Mouse (Mus musculus) MEL (cell line): Measurements from ENCODE around the gene Spats1. TPM values are rescaled to one million over a fixed set of nuclear protein-coding genes. Genes with fewer than 3 reads are reported as not detected.
A peak's percentile ranks its signal among the peaks of the same experiment; 100 is the strongest.

Experiments used
- DNase-seq: peaks from one replicate; pipeline ENCODE4 v3.0.0; 2011; ENCODE audit warnings: low read depth, low spot score
- H3K27ac ChIP-seq: 2 replicates; pipeline ENCODE4 v1.5.1; 2012; ENCODE audit warnings: low read depth, mild to moderate bottlenecking, control low read depth, low read length, moderate library complexity; ENCODE audit not compliant: control insufficient read depth
- H3K27me3 ChIP-seq, 2 experiments: fragments of 150-350 bp in 1 of 2; sonication (generic) in 1 of 2; 2 replicates each; pipeline ENCODE4 v1.6.1; 2012; ENCODE audit warnings: low read length in 2 of 2, mild to moderate bottlenecking in 2 of 2, improper control_type of control experiment in 1 of 2, moderate library complexity in 1 of 2; ENCODE audit not compliant: insufficient read depth in 2 of 2, control insufficient read depth in 1 of 2
- H3K36me3 ChIP-seq, 2 experiments: 2 replicates each; pipeline ENCODE4 v1.6.1; 2012 to 2014; ENCODE audit warnings: low read length in 2 of 2, improper control_type of control experiment in 1 of 2, inconsistent platforms in 1 of 2, mild to moderate bottlenecking in 1 of 2; ENCODE audit not compliant: insufficient read depth in 2 of 2, control insufficient read depth in 1 of 2
- H3K4me1 ChIP-seq, 2 experiments: fragments of 150-350 bp in 1 of 2; sonication (generic) in 1 of 2; 2 replicates each; pipeline ENCODE4 v1.6.1; 2012; ENCODE audit warnings: low read length in 2 of 2, improper control_type of control experiment in 1 of 2, mild to moderate bottlenecking in 1 of 2; ENCODE audit not compliant: insufficient read depth in 2 of 2, control insufficient read depth in 1 of 2
- H3K4me3 ChIP-seq, 2 experiments: fragments of 150-350 bp in 1 of 2; sonication (generic) in 1 of 2; 2 replicates each; pipeline ENCODE4 v1.5.1; 2012; ENCODE audit warnings: low read depth in 2 of 2, low read length in 2 of 2, mild to moderate bottlenecking in 2 of 2, moderate library complexity in 2 of 2, control low read depth in 1 of 2, improper control_type of control experiment in 1 of 2; ENCODE audit not compliant: control insufficient read depth in 1 of 2, insufficient read depth in 1 of 2
- H3K79me2 ChIP-seq: 2 replicates; pipeline ENCODE4 v1.6.1; 2012; ENCODE audit warnings: mild to moderate bottlenecking, low read length, moderate library complexity; ENCODE audit not compliant: control insufficient read depth, poor library complexity, insufficient read depth
- H3K9ac ChIP-seq: 2 replicates; pipeline ENCODE4 v1.6.1; 2012; ENCODE audit warnings: low read depth, mild to moderate bottlenecking, control low read depth, low read length, moderate library complexity; ENCODE audit not compliant: control insufficient read depth, poor library complexity, severe bottlenecking
- H3K9me3 ChIP-seq: fragments of 150-350 bp; sonication (generic); replicated peaks from 2 replicates; pipeline ENCODE4 v1.6.1; 2012; ENCODE audit warnings: mild to moderate bottlenecking, low read length, improper control_type of control experiment, moderate library complexity; ENCODE audit not compliant: insufficient read depth
- BHLHE40 ChIP-seq: IDR thresholded peaks from 2 replicates; pipeline ENCODE4 v1.6.1; 2012; ENCODE audit warnings: low read depth, mild to moderate bottlenecking, inconsistent platforms, low read length, improper control_type of control experiment, borderline replicate concordance
- CHD1 ChIP-seq: IDR thresholded peaks from 2 replicates; pipeline ENCODE4 v1.6.1; 2012; ENCODE audit warnings: low read depth, mild to moderate bottlenecking, inconsistent platforms, low read length, improper control_type of control experiment
- CHD2 ChIP-seq: IDR thresholded peaks from 2 replicates; pipeline ENCODE4 v1.6.1; 2011; ENCODE audit warnings: low read length, improper control_type of control experiment
- E2F4 ChIP-seq: IDR thresholded peaks from 2 replicates; pipeline ENCODE4 v1.6.1; 2011; ENCODE audit warnings: low read depth, low read length, improper control_type of control experiment, borderline replicate concordance
- EP300 ChIP-seq, 2 experiments: IDR thresholded peaks; 2 replicates each; pipeline ENCODE4 v1.6.1; 2011; ENCODE audit warnings: improper control_type of control experiment in 2 of 2, low read length in 2 of 2, low read depth in 1 of 2, mild to moderate bottlenecking in 1 of 2
- ETS1 ChIP-seq: IDR thresholded peaks from 2 replicates; pipeline ENCODE4 v1.6.1; 2012; ENCODE audit warnings: low read depth, mild to moderate bottlenecking, inconsistent platforms, low read length, improper control_type of control experiment, moderate library complexity
- GATA1 ChIP-seq: IDR thresholded peaks from 2 replicates; pipeline ENCODE4 v1.6.1; 2011; ENCODE audit warnings: low read depth, low read length, improper control_type of control experiment
- HCFC1 ChIP-seq: IDR thresholded peaks from 2 replicates; pipeline ENCODE4 v1.6.1; 2012; ENCODE audit warnings: low read depth, mild to moderate bottlenecking, inconsistent platforms, low read length, improper control_type of control experiment, moderate library complexity
- JUND ChIP-seq: IDR thresholded peaks from 2 replicates; pipeline ENCODE4 v1.6.1; 2011; ENCODE audit warnings: low read depth, mild to moderate bottlenecking, improper control_type of control experiment, low read length
- KAT2A ChIP-seq: conservative IDR thresholded peaks from 2 replicates; pipeline ENCODE4 v1.6.1; 2012; ENCODE audit warnings: low read depth, low read length, improper control_type of control experiment, inconsistent platforms
- MAFK ChIP-seq: IDR thresholded peaks from 2 replicates; pipeline ENCODE4 v1.6.1; 2011; ENCODE audit warnings: low read depth, mild to moderate bottlenecking, low read length, improper control_type of control experiment, borderline replicate concordance
- MAX ChIP-seq: IDR thresholded peaks from 2 replicates; pipeline ENCODE4 v1.6.1; 2011; ENCODE audit warnings: low read length, improper control_type of control experiment
- MYB ChIP-seq: IDR thresholded peaks from 2 replicates; pipeline ENCODE4 v1.6.1; 2011; ENCODE audit warnings: mild to moderate bottlenecking, low read depth, low read length, improper control_type of control experiment
- MYC ChIP-seq: IDR thresholded peaks from 2 replicates; pipeline ENCODE4 v1.6.1; 2011; ENCODE audit warnings: low read depth, mild to moderate bottlenecking, low read length, improper control_type of control experiment, moderate library complexity
- POLR2AphosphoS2 ChIP-seq: IDR thresholded peaks from 2 replicates; pipeline ENCODE4 v1.6.1; 2011; ENCODE audit warnings: low read length, improper control_type of control experiment
- POLR2AphosphoS5 ChIP-seq: IDR thresholded peaks from 2 replicates; pipeline ENCODE4 v1.6.1; 2012; ENCODE audit warnings: low read depth, borderline replicate concordance, mild to moderate bottlenecking, inconsistent platforms, low read length, moderate library complexity, mixed read lengths
- RCOR1 ChIP-seq: IDR thresholded peaks from 2 replicates; pipeline ENCODE4 v1.6.1; 2012; ENCODE audit warnings: low read depth, mild to moderate bottlenecking, inconsistent platforms, low read length, improper control_type of control experiment
- SIN3A ChIP-seq: IDR thresholded peaks from 2 replicates; pipeline ENCODE4 v1.6.1; 2012; ENCODE audit warnings: low read length, improper control_type of control experiment, inconsistent platforms
- SMC3 ChIP-seq: IDR thresholded peaks from 2 replicates; pipeline ENCODE4 v1.6.1; 2011; ENCODE audit warnings: low read depth, low read length, improper control_type of control experiment
- TAL1 ChIP-seq: IDR thresholded peaks from 2 replicates; pipeline ENCODE4 v1.6.1; 2012; ENCODE audit warnings: mild to moderate bottlenecking, inconsistent platforms, low read length, moderate library complexity, mixed read lengths
- TCF12 ChIP-seq: IDR thresholded peaks from 2 replicates; pipeline ENCODE4 v1.6.1; 2014; ENCODE audit warnings: low read depth, mild to moderate bottlenecking, inconsistent platforms, low read length, improper control_type of control experiment, moderate library complexity
- ZC3H11A ChIP-seq: IDR thresholded peaks from 2 replicates; pipeline ENCODE4 v1.6.1; 2012; ENCODE audit warnings: low read depth, mild to moderate bottlenecking, inconsistent platforms, low read length, improper control_type of control experiment
- ZKSCAN1 ChIP-seq: IDR thresholded peaks from 2 replicates; pipeline ENCODE4 v1.6.1; 2012; ENCODE audit warnings: low read depth, mild to moderate bottlenecking, inconsistent platforms, low read length, improper control_type of control experiment, moderate library complexity
- ZMIZ1 ChIP-seq: IDR thresholded peaks from 2 replicates; pipeline ENCODE4 v1.6.1; 2012; ENCODE audit warnings: low read depth, mild to moderate bottlenecking, inconsistent platforms, low read length, improper control_type of control experiment, moderate library complexity
- polyA plus RNA-seq, 2 experiments: library from polyadenylated mRNA; stranded (reverse) in 1 of 2; unstranded in 1 of 2; fragments of >175 nt in 1 of 2; fragments of >200 nt in 1 of 2; gene quantifications; 2 replicates each; pipeline versions ENCODE4 v1.2.1 to v1.2.4; 2012; ENCODE audit warnings: low replicate concordance in 2 of 2, low read depth in 1 of 2; ENCODE audit not compliant: insufficient read length in 2 of 2, insufficient read depth in 1 of 2, missing spikeins in 1 of 2
- total RNA-seq: library from RNA; depleted of rRNA; stranded (reverse); fragments of 300-350 nt; gene quantifications from 2 replicates; pipeline ENCODE4 v1.2.3, GENCODE M21; 2012

The Spats1 gene
- total and polyA plus RNA-seq, 3 experiments, result 1.5 to 149 (median 2.5) TPM

DNA sequence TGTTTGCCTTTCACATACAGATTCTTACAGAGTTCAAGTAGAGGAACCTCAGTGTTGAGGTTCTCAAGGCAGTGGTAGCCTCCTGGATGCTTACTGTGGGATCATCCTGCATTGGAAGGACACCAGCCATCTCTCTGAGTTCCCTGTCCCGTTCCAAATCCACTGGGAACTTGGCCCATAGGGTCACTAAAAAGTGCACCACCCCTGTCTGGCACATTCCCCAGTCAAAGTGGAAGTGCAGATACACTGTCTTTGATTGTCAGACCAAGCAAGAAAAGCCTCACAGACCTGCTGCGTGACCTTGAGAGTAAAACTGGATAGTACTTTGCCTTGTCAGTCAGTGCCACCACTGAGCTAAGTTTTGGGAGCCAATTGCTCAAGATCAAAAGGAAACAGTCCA lies 28.2 kb downstream of the Spats1 start (continued):
- no peak for TF ChIP-seq CHD2

GRCm38 (mm10) chr17:45445923-45446322 lies 29.3 kb downstream of the Spats1 start:
- Histone ChIP-seq H3K4me1 (peaks cover 23 to 31% of the 10 kb centered on the region in 2 experiments), H3K4me3 (no peak overlapping the region), H3K36me3 (peaks cover 0 to 29% of the 10 kb centered on the region in 2 experiments; a peak in 3 of 4 replicates), H3K9ac (no peak overlapping the region)
- peak; percentile 84 for DNase-seq
- TF ChIP-seq MAFK (peak; percentile 61; the same call in 1 of the 2 replicates), SMC3 (no peak), GATA1 (peak; percentile 54; the same call in 1 of the 2 replicates), RCOR1 (peak; percentile 72), ETS1 (peak; percentile 70), HCFC1 (no peak), TAL1 (peak; percentile 70), TCF12 (peak; percentile 69), JUND (peak; percentile 44; the same call in 1 of the 2 replicates), MYC (no peak), EP300 (IDR thresholded peaks at IDR 0.05; ENCODE audit: low read depth in 1 of 2, low read length in 2 of 2) (peak; percentile 66 to 79), BHLHE40 (0 out of 2 replicates have a peak, but pooled peaks have one; percentile 27), SIN3A (peak; percentile 49; the same call in 1 of the 2 replicates), ZMIZ1 (0 out of 2 replicates have a peak, but pooled peaks have one; percentile 38), ZC3H11A (no peak), MYB (0 out of 2 replicates have a peak, but pooled peaks have one; percentile 9)
- TF ChIP-seq, all 39 proteins: peak for 12
- peak overlapping the region; percentile 24; the same call in 1 of the 2 replicates for H3K27ac ChIP-seq
- no peaks in the 10 kb centered on the region for H3K27me3 ChIP-seq
- no peaks in the 10 kb centered on the region for H3K79me2 ChIP-seq
- no peaks in the 10 kb centered on the region for H3K9me3 ChIP-seq

GRCm38 (mm10) chr17:45434262-45434590 lies 41.0 kb downstream of the Spats1 start:
- peaks cover 0 to 21% of the 10 kb centered on the region in 2 experiments; a peak in 2 of 4 replicates for H3K36me3 ChIP-seq
- H3K79me2 ChIP-seq, result peaks cover 33% of the 10 kb centered on the region
- H3K27ac ChIP-seq, result no peak overlapping the region
- no peaks in the 10 kb centered on the region for H3K27me3 ChIP-seq
- peak overlapping the region; percentile 66 to 83 for H3K4me3 ChIP-seq
- TF ChIP-seq RCOR1 (no peak), MYC (no peak), TAL1 (no peak), TCF12 (no peak), CHD2 (no peak), POLR2AphosphoS5 (no peak), POLR2AphosphoS2 (no peak), E2F4 (no peak), ETS1 (no peak), HCFC1 (no peak), ZMIZ1 (no peak), GATA1 (no peak), KAT2A (no peak), CHD1 (no peak), MAX (no peak), ZKSCAN1 (no peak)
- H3K9ac ChIP-seq, result peak overlapping the region; percentile 73
- H3K9me3 ChIP-seq, result no peaks in the 10 kb centered on the region
- no peak for DNase-seq
- H3K4me1 ChIP-seq, result peaks cover 2 to 13% of the 10 kb centered on the region in 2 experiments
